Mouse (Mus musculus): ENCODE data around the gene Dlg4.

DNA sequence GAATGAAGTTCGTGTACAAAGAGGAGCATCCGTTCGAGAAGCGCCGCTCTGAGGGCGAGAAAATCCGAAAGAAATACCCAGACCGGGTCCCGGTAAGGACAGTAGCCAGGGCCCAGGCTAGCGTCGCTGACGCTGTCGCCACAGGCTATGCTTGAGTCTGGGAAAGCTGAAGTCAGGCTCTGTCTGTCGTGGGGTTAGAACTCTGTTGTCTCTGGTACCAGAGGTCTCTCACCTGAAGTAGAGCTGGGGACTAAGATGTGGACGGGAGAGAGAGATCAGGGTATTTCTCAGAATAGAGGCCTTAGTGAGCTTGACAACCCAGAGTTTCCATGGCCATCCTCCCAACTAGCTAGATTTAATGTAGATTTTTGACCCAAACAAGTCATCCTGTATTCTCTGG lies 25.0 kb upstream of the Dlg4 start:
- no peak for TF ChIP-seq CTCF (IDR thresholded peaks at IDR 0.05; ENCODE audit: low read depth, low read length)
- TF ChIP-seq POLR2AphosphoS5 (IDR thresholded peaks at IDR 0.05; ENCODE audit: insufficient replicate concordance, low read depth, low read length), result no peak

All from G1E (cell line).